Mouse (Mus musculus): ENCODE measurements around the gene Tenm2. TPM values are rescaled to one million over a fixed set of nuclear protein-coding genes. Genes with fewer than 3 reads are reported as not detected.

Gene Tenm2
- polyA plus RNA-seq, 1 experiment = not detected

DNA sequence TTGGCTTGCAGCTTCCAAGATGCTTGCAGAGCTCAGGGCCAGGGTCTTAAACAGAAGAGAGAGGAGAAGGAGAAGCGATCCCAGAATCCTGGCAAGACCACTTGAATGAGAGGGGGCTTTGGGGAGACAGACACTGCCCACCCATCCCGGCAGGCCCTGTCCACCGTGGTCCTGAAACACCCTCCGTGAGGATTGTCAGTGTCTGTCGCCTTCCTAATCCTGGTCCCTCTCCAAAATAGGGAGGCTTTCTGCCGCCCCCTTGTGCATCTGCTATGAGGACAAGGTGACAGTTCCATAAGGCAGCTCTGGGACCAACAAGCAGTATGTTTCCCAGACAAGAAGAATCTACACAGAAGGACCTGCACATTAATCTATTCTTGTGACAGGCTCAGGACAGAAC, 1007.6 kb downstream of the Tenm2 start:
- Histone ChIP-seq H3K4me1 (ENCODE audit: control insufficient read depth, insufficient read depth, low read length) (no peaks in the 10 kb centered on the region), H3K27ac (ENCODE audit: insufficient read depth, low read depth, low read length) (no peak overlapping the region), H3K4me3 (ENCODE audit: insufficient read depth, low read length) (no peak overlapping the region)
- TF ChIP-seq CTCF (IDR thresholded peaks at IDR 0.05; ENCODE audit: low read depth, low read length) (no peak), POLR2A (IDR thresholded peaks at IDR 0.05; ENCODE audit: borderline replicate concordance, low read depth, low read length) (no peak)

DNA sequence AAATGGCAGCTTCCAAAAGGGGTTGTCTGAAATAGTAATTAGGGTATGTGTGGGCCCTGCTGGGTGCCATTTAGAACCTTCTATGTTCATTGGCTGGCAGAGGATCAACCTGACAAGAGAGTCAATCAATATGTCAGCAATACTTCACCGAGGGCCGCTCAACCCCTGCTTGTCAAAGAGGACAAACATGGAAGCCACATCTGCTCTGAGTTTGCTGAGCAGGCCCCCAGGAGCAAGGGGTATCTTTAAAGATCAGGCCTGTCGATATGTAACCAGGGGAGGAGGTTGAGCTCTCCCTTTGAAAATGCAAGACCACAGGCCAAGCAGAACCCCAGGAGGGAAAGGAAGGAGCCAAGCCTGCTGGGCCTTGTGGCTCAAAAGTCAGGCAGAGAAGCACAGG, 1009.7 kb downstream of the Tenm2 start:
- TF ChIP-seq POLR2A (IDR thresholded peaks at IDR 0.05; ENCODE audit: borderline replicate concordance, low read depth, low read length) (no peak), CTCF (IDR thresholded peaks at IDR 0.05; ENCODE audit: low read depth, low read length) (no peak)

DNA sequence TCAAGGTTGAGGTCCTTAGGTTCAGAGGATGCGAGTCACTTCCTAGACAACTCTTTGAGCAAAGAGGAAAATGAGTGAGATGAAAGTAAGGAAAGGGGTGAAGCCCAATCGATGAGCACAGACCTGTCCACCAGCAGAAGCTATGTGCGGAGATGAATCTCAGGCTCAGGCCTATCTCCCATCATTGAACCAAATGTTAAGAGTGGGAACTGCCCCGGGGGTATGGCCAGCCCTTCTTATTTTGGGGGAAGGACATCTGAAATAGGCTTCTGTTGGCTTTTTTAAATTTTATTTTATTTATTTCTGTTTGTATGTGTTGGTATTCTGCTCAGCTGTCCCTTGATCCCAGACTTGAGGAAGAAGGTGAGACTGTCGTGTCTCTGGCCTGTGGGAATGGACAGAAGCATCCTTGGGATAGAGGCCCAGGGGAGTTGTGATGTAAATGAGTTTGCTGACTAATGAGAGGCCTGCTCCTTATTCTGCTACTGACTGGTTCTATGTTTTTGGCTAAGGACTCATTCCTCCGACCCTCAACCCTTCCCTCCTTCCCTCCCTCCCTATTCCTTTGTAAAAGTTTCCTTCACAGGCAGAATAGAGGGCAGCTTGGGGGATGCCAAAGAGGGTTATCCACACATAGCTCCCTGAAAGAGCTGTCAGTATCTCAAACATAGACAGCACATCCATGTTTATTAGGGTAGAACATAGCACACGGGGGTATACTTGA, 1011.9 kb downstream of the Tenm2 start:
- TF ChIP-seq CTCF (IDR thresholded peaks at IDR 0.05; ENCODE audit: low read depth, low read length) = no peak
- TF ChIP-seq POLR2A (IDR thresholded peaks at IDR 0.05; ENCODE audit: borderline replicate concordance, low read depth, low read length) = no peak
- H3K4me3 ChIP-seq (ENCODE audit: insufficient read depth, low read length) = no peak overlapping the region
- no peak overlapping the region for H3K27ac ChIP-seq (ENCODE audit: insufficient read depth, low read depth, low read length)
- no peaks in the 10 kb centered on the region for H3K4me1 ChIP-seq (ENCODE audit: control insufficient read depth, insufficient read depth, low read length)

More for the DNA sequence above, 1009.7 kb downstream of the Tenm2 start:
- Histone ChIP-seq H3K4me3 (ENCODE audit: insufficient read depth, low read length) (no peak overlapping the region), H3K27ac (ENCODE audit: insufficient read depth, low read depth, low read length) (no peak overlapping the region), H3K4me1 (ENCODE audit: control insufficient read depth, insufficient read depth, low read length) (no peaks in the 10 kb centered on the region)

DNA sequence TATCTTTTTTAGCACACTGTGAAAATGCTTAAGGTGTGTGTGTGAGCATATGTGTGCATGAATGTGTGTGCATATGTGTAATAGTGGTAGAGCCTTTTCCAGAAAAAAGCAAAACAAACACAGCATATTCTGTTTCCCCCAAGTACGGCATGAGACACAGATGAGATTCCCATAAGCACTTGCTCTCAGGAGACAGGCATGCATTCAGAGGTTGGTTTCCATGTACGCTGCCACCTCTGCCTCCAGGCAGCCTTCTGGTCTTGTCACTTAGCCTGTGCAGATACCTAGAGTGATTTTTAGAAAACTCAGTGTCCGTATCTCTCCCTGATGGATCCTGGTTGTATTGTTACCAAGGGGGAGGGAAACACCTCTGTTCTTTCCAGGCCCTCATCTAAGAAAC, 1013.7 kb downstream of the Tenm2 start:
- no peaks in the 10 kb centered on the region for H3K4me1 ChIP-seq (ENCODE audit: control insufficient read depth, insufficient read depth, low read length)
- no peak overlapping the region for H3K4me3 ChIP-seq (ENCODE audit: insufficient read depth, low read length)
- no peak for TF ChIP-seq CTCF (IDR thresholded peaks at IDR 0.05; ENCODE audit: low read depth, low read length)
- TF ChIP-seq POLR2A (IDR thresholded peaks at IDR 0.05; ENCODE audit: borderline replicate concordance, low read depth, low read length) = no peak
- H3K27ac ChIP-seq (ENCODE audit: insufficient read depth, low read depth, low read length) = no peak overlapping the region

DNA sequence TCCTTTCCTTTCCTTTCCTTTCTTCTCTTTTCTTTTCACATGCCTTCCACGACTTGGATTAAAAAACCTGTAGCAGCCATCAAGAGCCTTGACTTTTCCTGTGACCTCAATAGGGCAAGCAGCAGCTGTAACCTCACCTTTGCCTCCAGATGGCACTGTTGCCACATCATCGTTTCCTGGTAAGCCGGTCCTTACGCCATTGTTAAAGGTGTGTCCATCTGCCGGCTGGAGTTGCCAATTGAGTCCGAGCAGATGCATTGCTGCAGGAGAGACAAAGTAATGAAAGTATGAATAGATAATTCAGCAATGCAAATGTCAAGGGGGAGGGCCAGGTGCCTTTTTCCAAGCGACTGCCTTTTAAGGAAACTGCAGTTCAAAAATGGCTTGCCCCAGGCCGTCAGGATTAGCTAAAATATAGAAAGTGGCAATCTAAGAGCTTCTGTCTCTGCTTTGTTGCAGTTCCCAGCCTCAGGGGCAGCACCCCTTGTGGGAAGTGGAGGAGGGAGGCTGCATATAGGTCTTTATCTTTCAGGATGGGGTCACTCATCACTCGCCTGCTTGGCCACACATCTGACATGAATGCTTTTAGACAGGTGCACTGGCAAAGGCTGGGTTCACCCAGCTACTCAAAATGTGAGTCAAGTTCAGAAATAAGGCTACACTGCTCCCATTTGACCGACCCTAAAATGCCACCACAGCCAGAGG, 1014.3 kb downstream of the Tenm2 start:
- H3K4me1 ChIP-seq (ENCODE audit: control insufficient read depth, insufficient read depth, low read length) = no peaks in the 10 kb centered on the region
- no peak overlapping the region for H3K27ac ChIP-seq (ENCODE audit: insufficient read depth, low read depth, low read length)
- TF ChIP-seq CTCF (IDR thresholded peaks at IDR 0.05; ENCODE audit: low read depth, low read length) (no peak), POLR2A (IDR thresholded peaks at IDR 0.05; ENCODE audit: borderline replicate concordance, low read depth, low read length) (no peak)
- no peak overlapping the region for H3K4me3 ChIP-seq (ENCODE audit: insufficient read depth, low read length)

DNA sequence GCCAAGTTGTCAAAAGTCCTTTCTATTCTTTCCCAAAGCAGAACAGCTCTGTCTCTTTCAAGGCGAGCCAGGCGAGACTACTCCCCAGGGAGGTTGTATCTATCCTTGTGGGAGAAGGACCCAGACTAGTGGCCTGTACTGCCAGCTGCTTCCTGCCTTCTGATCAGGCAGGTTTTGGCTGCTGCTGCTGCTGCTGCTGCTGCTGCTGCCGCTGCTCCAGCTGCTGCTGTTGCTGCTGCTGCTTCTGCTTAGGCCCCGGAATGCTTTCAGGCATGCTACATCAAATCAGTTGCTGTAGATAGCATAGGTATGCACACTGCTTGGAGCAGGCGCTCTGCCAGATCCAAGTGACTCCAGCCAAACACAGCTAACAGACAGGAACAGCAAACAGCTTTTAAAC, 1015.1 kb downstream of the Tenm2 start:
- TF ChIP-seq CTCF (IDR thresholded peaks at IDR 0.05; ENCODE audit: low read depth, low read length) (no peak), POLR2A (IDR thresholded peaks at IDR 0.05; ENCODE audit: borderline replicate concordance, low read depth, low read length) (no peak)
- no peak overlapping the region for H3K4me3 ChIP-seq (ENCODE audit: insufficient read depth, low read length)

GRCm38 (mm10) chr11:36219586-36219985, 1016.2 kb downstream of the Tenm2 start:
- H3K4me1 ChIP-seq (ENCODE audit: control insufficient read depth, insufficient read depth, low read length) = no peaks in the 10 kb centered on the region
- TF ChIP-seq POLR2A (IDR thresholded peaks at IDR 0.05; ENCODE audit: borderline replicate concordance, low read depth, low read length) (no peak), CTCF (IDR thresholded peaks at IDR 0.05; ENCODE audit: low read depth, low read length) (no peak)
- H3K4me3 ChIP-seq (ENCODE audit: insufficient read depth, low read length) = no peak overlapping the region

More for the DNA sequence above, 1015.1 kb downstream of the Tenm2 start:
- H3K4me1 ChIP-seq (ENCODE audit: control insufficient read depth, insufficient read depth, low read length) = no peaks in the 10 kb centered on the region
- no peak overlapping the region for H3K27ac ChIP-seq (ENCODE audit: insufficient read depth, low read depth, low read length)

GRCm38 (mm10) chr11:36214589-36214988, 1021.2 kb downstream of the Tenm2 start:
- Histone ChIP-seq H3K4me3 (ENCODE audit: insufficient read depth, low read length) (no peak overlapping the region), H3K4me1 (ENCODE audit: control insufficient read depth, insufficient read depth, low read length) (no peaks in the 10 kb centered on the region), H3K27ac (ENCODE audit: insufficient read depth, low read depth, low read length) (no peak overlapping the region)
- no peak for TF ChIP-seq CTCF (IDR thresholded peaks at IDR 0.05; ENCODE audit: low read depth, low read length)
- TF ChIP-seq POLR2A (IDR thresholded peaks at IDR 0.05; ENCODE audit: borderline replicate concordance, low read depth, low read length) = no peak

More at GRCm38 (mm10) chr11:36219586-36219985, 1016.2 kb downstream of the Tenm2 start:
- no peak overlapping the region for H3K27ac ChIP-seq (ENCODE audit: insufficient read depth, low read depth, low read length)

- H3K27ac ChIP-seq (ENCODE audit: insufficient read depth, low read depth, low read length) = no peak overlapping the region
- no peaks in the 10 kb centered on the region for H3K4me1 ChIP-seq (ENCODE audit: control insufficient read depth, insufficient read depth, low read length)
- no peak overlapping the region for H3K4me3 ChIP-seq (ENCODE audit: insufficient read depth, low read length)
- TF ChIP-seq POLR2A (IDR thresholded peaks at IDR 0.05; ENCODE audit: borderline replicate concordance, low read depth, low read length) (no peak), CTCF (IDR thresholded peaks at IDR 0.05; ENCODE audit: low read depth, low read length) (no peak)
These were observed 1031.4 kb downstream of the Tenm2 start for GRCm38 (mm10) chr11:36204381-36204780.

DNA sequence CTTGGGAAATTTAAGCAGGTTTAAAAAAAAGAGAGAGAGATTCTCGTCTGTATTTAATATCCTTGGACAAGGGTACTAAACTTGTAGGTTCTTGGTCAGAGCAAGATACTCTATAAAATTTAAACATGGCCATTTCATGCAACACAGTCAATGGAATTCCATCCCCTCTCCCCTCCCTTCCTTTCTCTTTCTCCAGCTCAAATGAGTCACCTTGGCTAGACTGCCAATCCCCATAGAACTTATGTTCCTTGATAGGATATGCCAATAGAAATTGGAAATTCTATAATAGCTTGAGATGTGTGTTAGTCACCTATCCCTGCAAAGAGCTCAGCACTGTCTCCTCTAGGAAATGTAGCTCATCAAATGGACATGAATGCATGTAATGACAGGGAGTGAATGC, 1031.9 kb downstream of the Tenm2 start:
- Histone ChIP-seq H3K4me1 (ENCODE audit: control insufficient read depth, insufficient read depth, low read length) (no peaks in the 10 kb centered on the region), H3K4me3 (ENCODE audit: insufficient read depth, low read length) (no peak overlapping the region), H3K27ac (ENCODE audit: insufficient read depth, low read depth, low read length) (no peak overlapping the region)
- no peak for TF ChIP-seq POLR2A (IDR thresholded peaks at IDR 0.05; ENCODE audit: borderline replicate concordance, low read depth, low read length)
- TF ChIP-seq CTCF (IDR thresholded peaks at IDR 0.05; ENCODE audit: low read depth, low read length) = no peak

Data from bone marrow macrophage, adult 2 months (primary cell).